ENCODE assay signal across 8 mouse cellular contexts in the genomic region with DNA sequence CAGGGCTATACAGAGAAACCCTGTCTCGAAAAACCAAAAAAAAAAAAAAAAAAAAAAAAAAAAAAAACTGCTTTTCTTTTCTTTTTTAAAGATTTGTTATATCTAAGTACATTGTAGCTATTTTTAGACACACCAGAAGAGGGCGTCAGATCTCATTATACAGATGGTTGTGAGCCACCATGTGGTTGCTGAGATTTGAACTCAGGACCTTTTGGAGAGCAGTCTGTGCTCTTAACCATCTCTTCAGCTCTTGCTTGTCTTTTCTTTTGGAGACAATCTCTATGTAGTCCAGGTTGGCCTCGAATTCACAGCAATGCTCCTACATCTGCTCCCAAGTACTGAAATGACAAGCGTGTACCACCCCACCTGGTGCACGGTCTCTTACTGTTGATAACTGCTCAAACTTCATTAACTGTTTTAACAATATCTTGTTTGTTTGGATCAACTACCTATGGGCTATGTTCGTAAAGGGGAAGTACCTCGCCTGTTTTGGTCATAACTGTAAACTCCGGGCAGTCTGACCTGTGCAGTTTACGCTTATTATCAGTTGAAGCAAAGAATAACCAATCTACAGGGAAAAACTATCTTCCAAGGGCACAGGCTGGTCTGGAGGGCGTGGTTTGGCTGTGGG. TPM values are rescaled to one million over a fixed set of nuclear protein-coding genes. Genes with fewer than 3 reads are reported as not detected.
DNase-seq lines count a peak whose midpoint lies in the region; ATAC-seq and TF ChIP-seq lines count a peak whose summit lies in the region.

No protein-coding gene starts in this region.

- H3K27ac ChIP-seq in layer of hippocampus, adult 2 months = peak overlapping the region; percentile 82
- peak overlapping the region; percentile 11 for H3K27ac ChIP-seq in brown adipose tissue, adult 24 weeks (replicated peaks; ENCODE audit: low read depth, low read length)
- peak overlapping the region; percentile 55; the same call in 1 of the 2 replicates for H3K27ac ChIP-seq in hindbrain, embryonic 14.5 days
- no peak overlapping the region for H3K27ac ChIP-seq in midbrain, embryonic 15.5 days

- ATAC-seq in hindbrain, embryonic 14.5 days (ENCODE audit: low FRiP score) = no peak
- ATAC-seq in midbrain, embryonic 15.5 days (replicated peaks) = no peak
- no peak for ATAC-seq in activated CD4-positive, CD25-positive, alpha-beta regulatory T cell, adult 4 months

- peaks cover 20% of the 10 kb centered on the region for H3K36me3 ChIP-seq in hindbrain, embryonic 14.5 days (replicated peaks; ENCODE audit: control insufficient read depth, insufficient read depth)
- peaks cover 14% of the 10 kb centered on the region for H3K36me3 ChIP-seq in midbrain, embryonic 15.5 days (replicated peaks)

- H3K9ac ChIP-seq in hindbrain, embryonic 14.5 days = peak overlapping the region; percentile 44; the same call in 1 of the 2 replicates
- peak overlapping the region; percentile 34 for H3K9ac ChIP-seq in midbrain, embryonic 15.5 days

- peak overlapping the region; percentile 55 for H3K4me2 ChIP-seq in hindbrain, embryonic 14.5 days (replicated peaks)
- peak overlapping the region; percentile 76 for H3K4me2 ChIP-seq in midbrain, embryonic 15.5 days

- peaks cover 4% of the 10 kb centered on the region; the same call in 1 of the 2 replicates for H3K4me1 ChIP-seq in brown adipose tissue, adult 24 weeks (ENCODE audit: control insufficient read depth, insufficient read depth, insufficient read length, low read length)
- peaks cover 24% of the 10 kb centered on the region for H3K4me1 ChIP-seq in hindbrain, embryonic 14.5 days (replicated peaks; ENCODE audit: control insufficient read depth, insufficient read depth, low read length)
- peaks cover 39% of the 10 kb centered on the region for H3K4me1 ChIP-seq in midbrain, embryonic 15.5 days

- 3% methylated on average over 9 of the region's 10 CpGs for WGBS in hindbrain, embryonic 14.5 days
- WGBS in midbrain, embryonic 15.5 days = 4% methylated on average over 9 of the region's 10 CpGs

- no peak for DNase-seq in layer of hippocampus, adult 2 months (ENCODE audit: low spot score in 2 of 2)
- DNase-seq in layer of hippocampus, postnatal 14 days (ENCODE audit: low spot score in 2 of 2) = no peak
- no peak for DNase-seq in hindbrain, embryonic 14.5 days (ENCODE audit: low spot score)
- DNase-seq in spleen, postnatal 36 days (ENCODE audit: low spot score in 2 of 2) = no peak
- no peak for DNase-seq in cerebellum, postnatal 4 days (ENCODE audit: low spot score in 2 of 2)

- H3K4me3 ChIP-seq in layer of hippocampus, adult 2 months = peak overlapping the region; percentile 62
- H3K4me3 ChIP-seq in brown adipose tissue, adult 24 weeks (ENCODE audit: insufficient read depth, low read depth, low read length) = peak overlapping the region; percentile 95
- peak overlapping the region; percentile 53 for H3K4me3 ChIP-seq in hindbrain, embryonic 14.5 days (replicated peaks; ENCODE audit: low read length)
- H3K4me3 ChIP-seq in midbrain, embryonic 15.5 days = peak overlapping the region; percentile 59

- H3K27me3 ChIP-seq in hindbrain, embryonic 14.5 days (ENCODE audit: control insufficient read depth, insufficient read depth, low read length) = peaks cover 5% of the 10 kb centered on the region; the same call in 1 of the 2 replicates
- no peaks in the 10 kb centered on the region for H3K27me3 ChIP-seq in midbrain, embryonic 15.5 days (replicated peaks)

- H3K9me3 ChIP-seq in hindbrain, embryonic 14.5 days (ENCODE audit: control insufficient read depth, low read length) = no peaks in the 10 kb centered on the region
- H3K9me3 ChIP-seq in midbrain, embryonic 15.5 days = no peaks in the 10 kb centered on the region

- peak; percentile 52 for TF ChIP-seq CTCF in layer of hippocampus, adult 2 months (conservative IDR thresholded peaks at IDR 0.05)

RNA-seq across cellular contexts. Expression of a gene that starts 0.6 kb away (rescaled TPM):
- 1 to 10 TPM; 2.6 to 3.3 TPM for total RNA-seq in layer of hippocampus, adult 2 months (2021)
- total RNA-seq in layer of hippocampus, postnatal 14 days (2021) = 1 to 10 TPM; 4.2 to 4.7 TPM
- polyA plus RNA-seq in brown adipose tissue, adult 24 weeks (2012; ENCODE audit: insufficient read depth, insufficient read length, missing spikeins) = 3.2 and 6.3 TPM in 2 replicates
- polyA plus RNA-seq in hindbrain, embryonic 14.5 days (2014; fragmentation: Nextera tagmentation; extraction: Ambion mirVana) = 4.6 and 6.0 TPM in 2 replicates
- 6.5 and 7.3 TPM in 2 replicates for polyA plus RNA-seq in midbrain, embryonic 15.5 days (2015; fragmentation: Nextera tagmentation; extraction: Ambion mirVana)
- polyA plus RNA-seq in activated CD4-positive, CD25-positive, alpha-beta regulatory T cell, adult 4 months (2017; shearing (Covaris generic)) = 10 to 100 TPM in 1 of 2 experiments, 1 to 10 TPM in 1; 9.4 to 13.2 TPM

RNA-seq across cellular contexts. Expression of a gene that starts 0.6 kb away (rescaled TPM):
- total RNA-seq in layer of hippocampus, adult 2 months (2021) = 10 to 100 TPM; 21.1 to 24.3 TPM
- total RNA-seq in layer of hippocampus, postnatal 14 days (2021) = 10 to 100 TPM; 33.0 to 37.0 TPM
- polyA plus RNA-seq in brown adipose tissue, adult 24 weeks (2012; ENCODE audit: insufficient read depth, insufficient read length, missing spikeins) = 77.2 and 118 TPM in 2 replicates
- 13.4 and 16.6 TPM in 2 replicates for polyA plus RNA-seq in hindbrain, embryonic 14.5 days (2014; fragmentation: Nextera tagmentation; extraction: Ambion mirVana)
- polyA plus RNA-seq in midbrain, embryonic 15.5 days (2015; fragmentation: Nextera tagmentation; extraction: Ambion mirVana) = 7.4 and 7.6 TPM in 2 replicates
- 1 to 10 TPM; 2.3 to 4.3 TPM for polyA plus RNA-seq in activated CD4-positive, CD25-positive, alpha-beta regulatory T cell, adult 4 months (2017; shearing (Covaris generic))

RNA-seq across cellular contexts. Expression of a gene that starts 7.5 kb away (rescaled TPM):
- total RNA-seq in layer of hippocampus, adult 2 months (2021) = 100 to 1,000 TPM; 747 to 755 TPM
- total RNA-seq in layer of hippocampus, postnatal 14 days (2021) = 100 to 1,000 TPM; 674 to 733 TPM
- 881 and 950 TPM in 2 replicates for polyA plus RNA-seq in brown adipose tissue, adult 24 weeks (2012; ENCODE audit: insufficient read depth, insufficient read length, missing spikeins)
- polyA plus RNA-seq in hindbrain, embryonic 14.5 days (2014; fragmentation: Nextera tagmentation; extraction: Ambion mirVana) = 880 and 1,029 TPM in 2 replicates
- polyA plus RNA-seq in midbrain, embryonic 15.5 days (2015; fragmentation: Nextera tagmentation; extraction: Ambion mirVana) = 695 and 703 TPM in 2 replicates
- 1,000 to 10,000 TPM; 3,988 to 4,036 TPM for polyA plus RNA-seq in activated CD4-positive, CD25-positive, alpha-beta regulatory T cell, adult 4 months (2017; shearing (Covaris generic))

RNA-seq across cellular contexts. Expression of a gene that starts 10.5 kb away (rescaled TPM):
- total RNA-seq in layer of hippocampus, adult 2 months (2021) = 10 to 100 TPM; 11.1 to 13.3 TPM
- total RNA-seq in layer of hippocampus, postnatal 14 days (2021) = 10 to 100 TPM; 33.8 to 34.9 TPM
- 45.7 and 47.5 TPM in 2 replicates for polyA plus RNA-seq in brown adipose tissue, adult 24 weeks (2012; ENCODE audit: insufficient read depth, insufficient read length, missing spikeins)
- 57.2 and 63.5 TPM in 2 replicates for polyA plus RNA-seq in hindbrain, embryonic 14.5 days (2014; fragmentation: Nextera tagmentation; extraction: Ambion mirVana)
- 101 and 107 TPM in 2 replicates for polyA plus RNA-seq in midbrain, embryonic 15.5 days (2015; fragmentation: Nextera tagmentation; extraction: Ambion mirVana)
- polyA plus RNA-seq in activated CD4-positive, CD25-positive, alpha-beta regulatory T cell, adult 4 months (2017; shearing (Covaris generic)) = 1 to 10 TPM; 3.4 to 5.0 TPM

RNA-seq across cellular contexts. Expression of a gene that starts 12.3 kb away (rescaled TPM):
- 10 to 100 TPM; 33.3 TPM for total RNA-seq in layer of hippocampus, adult 2 months (2021)
- total RNA-seq in layer of hippocampus, postnatal 14 days (2021) = 10 to 100 TPM; 34.1 to 40.0 TPM
- 61.8 and 78.8 TPM in 2 replicates for polyA plus RNA-seq in brown adipose tissue, adult 24 weeks (2012; ENCODE audit: insufficient read depth, insufficient read length, missing spikeins)
- polyA plus RNA-seq in hindbrain, embryonic 14.5 days (2014; fragmentation: Nextera tagmentation; extraction: Ambion mirVana) = 46.4 and 53.2 TPM in 2 replicates
- 56.3 and 61.5 TPM in 2 replicates for polyA plus RNA-seq in midbrain, embryonic 15.5 days (2015; fragmentation: Nextera tagmentation; extraction: Ambion mirVana)
- polyA plus RNA-seq in activated CD4-positive, CD25-positive, alpha-beta regulatory T cell, adult 4 months (2017; shearing (Covaris generic)) = not detected
